Mouse (Mus musculus): ENCODE results near the gene Herc1.

Gene Herc1

GRCm38 (mm10) chr9:66501248-66501647 lies 151.0 kb downstream of the Herc1 start:
- no peak for DNase-seq (ENCODE audit: low spot score)

GRCm38 (mm10) chr9:66503879-66504411 lies 153.7 kb downstream of the Herc1 start:
- DNase-seq (ENCODE audit: low spot score) = no peak

GRCm38 (mm10) chr9:66504518-66504917 lies 154.3 kb downstream of the Herc1 start:
- no peak for DNase-seq (ENCODE audit: low spot score)

GRCm38 (mm10) chr9:66505141-66505917 lies 155.1 kb downstream of the Herc1 start:
- DNase-seq (ENCODE audit: low spot score) = no peak

GRCm38 (mm10) chr9:66506011-66506410 lies 155.8 kb downstream of the Herc1 start:
- DNase-seq (ENCODE audit: low spot score) = no peak

GRCm38 (mm10) chr9:66506424-66506823 lies 156.2 kb downstream of the Herc1 start:
- no peak for DNase-seq (ENCODE audit: low spot score)

GRCm38 (mm10) chr9:66507684-66508083 lies 157.4 kb downstream of the Herc1 start:
- DNase-seq (ENCODE audit: low spot score) = no peak

GRCm38 (mm10) chr9:66508890-66509399 lies 158.7 kb downstream of the Herc1 start:
- DNase-seq (ENCODE audit: low spot score) = no peak

GRCm38 (mm10) chr9:66510351-66510841 lies 160.1 kb downstream of the Herc1 start:
- no peak for DNase-seq (ENCODE audit: low spot score)

GRCm38 (mm10) chr9:66510944-66511343 lies 160.7 kb downstream of the Herc1 start:
- DNase-seq (ENCODE audit: low spot score) = no peak

- DNase-seq (ENCODE audit: low spot score) = peak; percentile 94
These were observed 161.5 kb downstream of the Herc1 start for GRCm38 (mm10) chr9:66511580-66512350.

- peak; percentile 81 for DNase-seq (ENCODE audit: low spot score)
These were observed 162.1 kb downstream of the Herc1 start for GRCm38 (mm10) chr9:66512351-66512671.

GRCm38 (mm10) chr9:66513150-66513549 lies 162.9 kb downstream of the Herc1 start:
- no peak for DNase-seq (ENCODE audit: low spot score)

GRCm38 (mm10) chr9:66513661-66514255 lies 163.5 kb downstream of the Herc1 start:
- no peak for DNase-seq (ENCODE audit: low spot score)

- no peak for DNase-seq (ENCODE audit: low spot score)
These were observed 164.1 kb downstream of the Herc1 start, which contains the start of gene Fbxl22 for GRCm38 (mm10) chr9:66514256-66514770. Fbxl22 (minus strand) TSS chr9:66514593.

- no peak for DNase-seq (ENCODE audit: low spot score)
These were observed 164.9 kb downstream of the Herc1 start for GRCm38 (mm10) chr9:66515115-66515514.

GRCm38 (mm10) chr9:66515680-66516210 lies 165.5 kb downstream of the Herc1 start:
- DNase-seq (ENCODE audit: low spot score) = no peak

- DNase-seq (ENCODE audit: low spot score) = no peak
These were observed 166.2 kb downstream of the Herc1 start for GRCm38 (mm10) chr9:66516296-66516940.

- DNase-seq (ENCODE audit: low spot score) = no peak
These were observed 167.5 kb downstream of the Herc1 start for GRCm38 (mm10) chr9:66517746-66518145.

GRCm38 (mm10) chr9:66518251-66518650 lies 168.0 kb downstream of the Herc1 start:
- no peak for DNase-seq (ENCODE audit: low spot score)

GRCm38 (mm10) chr9:66518901-66519300 lies 168.7 kb downstream of the Herc1 start:
- no peak for DNase-seq (ENCODE audit: low spot score)

Data from left cerebral cortex, adult 11 months (tissue).